7 mouse cellular contexts compared by ENCODE assay signal in genomic region chr6:124767920-124768703, GRCm38 (mm10). TPM values are rescaled to one million over a fixed set of nuclear protein-coding genes. Genes with fewer than 3 reads are reported as not detected.
DNase-seq lines count a peak whose midpoint lies in the region; ATAC-seq and TF ChIP-seq lines count a peak whose summit lies in the region.

No protein-coding gene starts in this region.

- no peaks in the 10 kb centered on the region for H3K27me3 ChIP-seq in lung, postnatal 0 days (replicated peaks; ENCODE audit: insufficient read depth, low read length)
- H3K27me3 ChIP-seq in embryonic facial prominence, embryonic 14.5 days (replicated peaks; ENCODE audit: control insufficient read depth, insufficient read depth, low read length), result no peaks in the 10 kb centered on the region
- peaks cover 11% of the 10 kb centered on the region for H3K27me3 ChIP-seq in intestine, postnatal 0 days (replicated peaks; ENCODE audit: control insufficient read depth, insufficient read depth, low read length)
- no peaks in the 10 kb centered on the region for H3K27me3 ChIP-seq in myocyte (ENCODE audit: control insufficient read depth, insufficient read depth, insufficient read length)

- no peaks in the 10 kb centered on the region for H3K9me3 ChIP-seq in lung, postnatal 0 days (ENCODE audit: low read length)
- no peaks in the 10 kb centered on the region for H3K9me3 ChIP-seq in embryonic facial prominence, embryonic 14.5 days (ENCODE audit: control insufficient read depth, low read length)
- H3K9me3 ChIP-seq in intestine, postnatal 0 days (ENCODE audit: control insufficient read depth), result no peaks in the 10 kb centered on the region

- DNase-seq in lung, postnatal 0 days (ENCODE audit: low spot score), result no peak
- no peak for DNase-seq in lung, postnatal 36 days
- peak; percentile 45 for DNase-seq in brain, embryonic 14.5 days (ENCODE audit: low read depth)
- DNase-seq in embryonic facial prominence, embryonic 14.5 days (ENCODE audit: low spot score), result no peak
- DNase-seq in adipocyte (ENCODE audit: low spot score), result no peak

- H3K4me1 ChIP-seq in lung, postnatal 0 days (ENCODE audit: insufficient read depth, low read depth, low read length), result peaks cover 3% of the 10 kb centered on the region; the same call in 1 of the 2 replicates
- peaks cover 14% of the 10 kb centered on the region for H3K4me1 ChIP-seq in embryonic facial prominence, embryonic 14.5 days (ENCODE audit: control insufficient read depth, insufficient read depth, low read length)
- no peaks in the 10 kb centered on the region for H3K4me1 ChIP-seq in intestine, postnatal 0 days (replicated peaks; ENCODE audit: control insufficient read depth, insufficient read depth, low read length)

- no peak overlapping the region for H3K4me3 ChIP-seq in lung, postnatal 0 days (ENCODE audit: low read depth, low read length)
- peak overlapping the region; percentile 60 for H3K4me3 ChIP-seq in embryonic facial prominence, embryonic 14.5 days (ENCODE audit: low read depth, low read length)
- peak overlapping the region; percentile 43 for H3K4me3 ChIP-seq in intestine, postnatal 0 days (ENCODE audit: low read depth, low read length)
- peak overlapping the region; percentile 47 for H3K4me3 ChIP-seq in myocyte

- WGBS in lung, postnatal 0 days, result 37% methylated on average over 17 of the region's 19 CpGs
- WGBS in embryonic facial prominence, embryonic 14.5 days, result 27% methylated on average over 18 of the region's 19 CpGs
- WGBS in intestine, postnatal 0 days, result 41% methylated on average over 19 of the region's 19 CpGs

- no peak overlapping the region for H3ac ChIP-seq in myocyte (ENCODE audit: control insufficient read depth, insufficient read length)

- ATAC-seq in lung, postnatal 0 days, result no peak; the same call in 1 of the 2 replicates
- ATAC-seq in embryonic facial prominence, embryonic 14.5 days (ENCODE audit: low read depth), result peak; percentile 28
- no peak for ATAC-seq in intestine, postnatal 0 days

- H3K9ac ChIP-seq in lung, postnatal 0 days (replicated peaks; ENCODE audit: low read depth), result no peak overlapping the region
- H3K9ac ChIP-seq in embryonic facial prominence, embryonic 14.5 days (ENCODE audit: low read depth, low read length), result no peak overlapping the region
- H3K9ac ChIP-seq in intestine, postnatal 0 days (ENCODE audit: low read depth, low read length), result no peak overlapping the region

- H3K79me2 ChIP-seq in myocyte (ENCODE audit: control insufficient read depth, insufficient read depth), result no peaks in the 10 kb centered on the region

- no peaks in the 10 kb centered on the region for H3K36me3 ChIP-seq in lung, postnatal 0 days (ENCODE audit: insufficient read depth, low read length)
- no peaks in the 10 kb centered on the region for H3K36me3 ChIP-seq in embryonic facial prominence, embryonic 14.5 days (ENCODE audit: control insufficient read depth, insufficient read depth, low read length)
- H3K36me3 ChIP-seq in intestine, postnatal 0 days (ENCODE audit: control insufficient read depth, insufficient read depth), result no peaks in the 10 kb centered on the region
- H3K36me3 ChIP-seq in myocyte (ENCODE audit: control insufficient read depth, insufficient read depth), result no peaks in the 10 kb centered on the region

- peak overlapping the region; percentile 80; the same call in 1 of the 2 replicates for H3K4me2 ChIP-seq in lung, postnatal 0 days (replicated peaks; ENCODE audit: low read depth, low read length)
- peak overlapping the region; percentile 91 for H3K4me2 ChIP-seq in embryonic facial prominence, embryonic 14.5 days (ENCODE audit: low read depth, low read length)
- peak overlapping the region; percentile 75 for H3K4me2 ChIP-seq in intestine, postnatal 0 days (replicated peaks; ENCODE audit: low read depth)
- H3K4me2 ChIP-seq in myocyte (ENCODE audit: low read depth), result peak overlapping the region; percentile 89

- TF ChIP-seq POLR2A in brain, embryonic 14.5 days (IDR thresholded peaks at IDR 0.05; ENCODE audit: borderline replicate concordance, extremely low read depth, insufficient read depth, insufficient read length, poor library complexity, severe bottlenecking), result no peak
- TF ChIP-seq POLR2A in myocyte (IDR thresholded peaks at IDR 0.05; ENCODE audit: insufficient read length, low read depth), result no peak

- TF ChIP-seq EP300 in lung, postnatal 0 days (IDR thresholded peaks at IDR 0.05), result no peak

- no peak overlapping the region for H3K27ac ChIP-seq in lung, postnatal 0 days (ENCODE audit: low read length)
- no peak overlapping the region for H3K27ac ChIP-seq in embryonic facial prominence, embryonic 14.5 days (replicated peaks; ENCODE audit: low read depth, low read length)
- no peak overlapping the region for H3K27ac ChIP-seq in intestine, postnatal 0 days (ENCODE audit: low read depth, low read length)

- no peak for TF ChIP-seq CTCF in lung, postnatal 0 days (IDR thresholded peaks at IDR 0.05)
- no peak for TF ChIP-seq CTCF in brain, embryonic 14.5 days (IDR thresholded peaks at IDR 0.05; ENCODE audit: borderline replicate concordance, extremely low read depth, insufficient read depth, insufficient read length)
- TF ChIP-seq CTCF in intestine, postnatal 0 days (IDR thresholded peaks at IDR 0.05; ENCODE audit: low read depth), result no peak

TF ChIP-seq in myocyte, 11 proteins besides CTCF, POLR2A, EP300 and RAD21:
- TF ChIP-seq MYOG (IDR thresholded peaks at IDR 0.05; ENCODE audit: control insufficient read depth in 1 of 3, insufficient read depth in 1 of 3, insufficient read length in 2 of 3, low read depth in 2 of 3), result no peak
- TF ChIP-seq TCF3 (IDR thresholded peaks at IDR 0.05; ENCODE audit: insufficient read length, low read depth), result no peak
- no peak for TF ChIP-seq REST (IDR thresholded peaks at IDR 0.05; ENCODE audit: insufficient read depth, insufficient read length)
- TF ChIP-seq MAX (IDR thresholded peaks at IDR 0.05; ENCODE audit: low read depth), result no peak
- TF ChIP-seq SRF (IDR thresholded peaks at IDR 0.05; ENCODE audit: control insufficient read depth, insufficient read length, low read depth), result no peak
- TF ChIP-seq TCF12 (IDR thresholded peaks at IDR 0.05; ENCODE audit: insufficient read depth, poor library complexity, severe bottlenecking), result no peak
- TF ChIP-seq CEBPB (IDR thresholded peaks at IDR 0.05; ENCODE audit: insufficient read depth, poor library complexity, severe bottlenecking), result no peak
- TF ChIP-seq USF1 (IDR thresholded peaks at IDR 0.05; ENCODE audit: low read depth), result no peak
- TF ChIP-seq E2F4 (IDR thresholded peaks at IDR 0.05; ENCODE audit: insufficient read depth), result no peak
- TF ChIP-seq MYOD1 (IDR thresholded peaks at IDR 0.05; ENCODE audit: control insufficient read depth in 1 of 3, insufficient read length in 2 of 3, low read depth in 2 of 3), result no peak
- no peak for TF ChIP-seq POLR2AphosphoS2 (IDR thresholded peaks at IDR 0.05; ENCODE audit: insufficient read length, low read depth)

RNA-seq across cellular contexts. Expression of gene Eno2, which starts 1.4 kb away (rescaled TPM):
- polyA plus RNA-seq in lung, postnatal 0 days (2015; fragmentation: Nextera tagmentation; extraction: Ambion mirVana), result 1.2 and 1.5 TPM in 2 replicates
- 48.6 and 69.6 TPM in 2 replicates for polyA plus RNA-seq in brain, embryonic 14.5 days (2012; rRNA removed)
- polyA plus RNA-seq in embryonic facial prominence, embryonic 14.5 days (2014; fragmentation: Nextera tagmentation; extraction: Ambion mirVana), result 10.4 and 11.2 TPM in 2 replicates
- polyA plus RNA-seq in intestine, postnatal 0 days (2015; fragmentation: Nextera tagmentation; extraction: Ambion mirVana), result 3.5 and 4.6 TPM in 2 replicates
- polyA plus RNA-seq in myocyte (2012; fragmentation: generic; extraction: Trizol), result 19.5 TPM

RNA-seq across cellular contexts. Expression of gene Lrrc23, which starts 11.4 kb away (rescaled TPM):
- polyA plus RNA-seq in lung, postnatal 0 days (2015; fragmentation: Nextera tagmentation; extraction: Ambion mirVana), result 26.7 and 34.0 TPM in 2 replicates
- 5.6 and 8.7 TPM in 2 replicates for polyA plus RNA-seq in brain, embryonic 14.5 days (2012; rRNA removed)
- 1.9 and 13.2 TPM in 2 replicates for polyA plus RNA-seq in embryonic facial prominence, embryonic 14.5 days (2014; fragmentation: Nextera tagmentation; extraction: Ambion mirVana)
- 0.21 TPM in 1 of 2 replicates, not detected in the other for polyA plus RNA-seq in intestine, postnatal 0 days (2015; fragmentation: Nextera tagmentation; extraction: Ambion mirVana)
- 0.13 TPM for polyA plus RNA-seq in myocyte (2012; fragmentation: generic; extraction: Trizol)

RNA-seq across cellular contexts. Expression of gene Atn1, which starts 11.8 kb away (rescaled TPM):
- polyA plus RNA-seq in lung, postnatal 0 days (2015; fragmentation: Nextera tagmentation; extraction: Ambion mirVana), result 9.6 and 11.2 TPM in 2 replicates
- 62.8 and 136 TPM in 2 replicates for polyA plus RNA-seq in brain, embryonic 14.5 days (2012; rRNA removed)
- 13.8 and 14.9 TPM in 2 replicates for polyA plus RNA-seq in embryonic facial prominence, embryonic 14.5 days (2014; fragmentation: Nextera tagmentation; extraction: Ambion mirVana)
- 7.6 and 8.4 TPM in 2 replicates for polyA plus RNA-seq in intestine, postnatal 0 days (2015; fragmentation: Nextera tagmentation; extraction: Ambion mirVana)
- polyA plus RNA-seq in myocyte (2012; fragmentation: generic; extraction: Trizol), result 39.4 TPM

RNA-seq across cellular contexts. Expression of gene Gm45234, which starts 12.3 kb away (rescaled TPM):
- not detected in 2 replicates for polyA plus RNA-seq in lung, postnatal 0 days (2015; fragmentation: Nextera tagmentation; extraction: Ambion mirVana)
- polyA plus RNA-seq in brain, embryonic 14.5 days (2012; rRNA removed), result not detected in 2 replicates
- polyA plus RNA-seq in embryonic facial prominence, embryonic 14.5 days (2014; fragmentation: Nextera tagmentation; extraction: Ambion mirVana), result not detected in 2 replicates
- polyA plus RNA-seq in intestine, postnatal 0 days (2015; fragmentation: Nextera tagmentation; extraction: Ambion mirVana), result not detected in 2 replicates
- polyA plus RNA-seq in myocyte (2012; fragmentation: generic; extraction: Trizol), result not detected

RNA-seq across cellular contexts. Expression of gene Grcc10, which starts 26.9 kb away (rescaled TPM):
- polyA plus RNA-seq in lung, postnatal 0 days (2015; fragmentation: Nextera tagmentation; extraction: Ambion mirVana), result 332 and 367 TPM in 2 replicates
- 429 and 583 TPM in 2 replicates for polyA plus RNA-seq in brain, embryonic 14.5 days (2012; rRNA removed)
- polyA plus RNA-seq in embryonic facial prominence, embryonic 14.5 days (2014; fragmentation: Nextera tagmentation; extraction: Ambion mirVana), result 392 and 415 TPM in 2 replicates
- 238 and 259 TPM in 2 replicates for polyA plus RNA-seq in intestine, postnatal 0 days (2015; fragmentation: Nextera tagmentation; extraction: Ambion mirVana)
- 287 TPM for polyA plus RNA-seq in myocyte (2012; fragmentation: generic; extraction: Trizol)
